Mouse (Mus musculus): ENCODE data around the gene Gm28230.

The Gm28230 gene

DNA sequence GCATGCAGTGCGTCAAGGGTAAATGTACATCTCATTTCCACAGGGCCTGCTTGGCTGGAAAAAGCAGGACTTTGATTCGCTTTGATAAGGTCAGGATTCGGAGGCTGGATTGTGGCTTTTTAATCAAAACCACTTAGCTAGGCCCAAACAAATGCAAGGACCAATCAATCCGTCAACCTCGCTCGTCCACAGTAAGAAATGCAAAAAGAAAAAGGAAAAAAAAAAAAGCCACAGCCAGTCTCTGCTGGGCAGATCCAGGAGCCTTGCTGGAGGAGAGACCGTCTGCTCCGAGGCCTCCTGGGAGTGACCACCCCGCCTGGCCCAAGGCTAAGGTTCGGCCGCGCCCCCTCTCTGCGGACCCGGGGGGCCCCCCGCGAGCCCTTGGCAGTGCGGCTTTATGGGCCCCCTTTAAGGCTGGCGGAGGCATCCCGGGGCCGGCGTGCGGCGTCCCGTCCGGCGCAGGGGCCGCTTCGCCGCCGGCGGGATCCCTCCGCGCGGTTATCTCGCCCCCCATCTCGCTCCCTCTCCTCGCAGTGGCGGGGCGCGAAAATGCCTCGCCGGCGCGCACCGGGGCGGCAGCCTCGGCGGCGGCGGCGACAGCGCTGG, 22.0 kb upstream of the Gm28230 start, which contains the start of gene Hoxd8:
TSS of gene Hoxd8 (plus strand) at position 223 of the 606 bp plus-strand sequence.
- no peak for DNase-seq (ENCODE audit: low spot score)

DNA sequence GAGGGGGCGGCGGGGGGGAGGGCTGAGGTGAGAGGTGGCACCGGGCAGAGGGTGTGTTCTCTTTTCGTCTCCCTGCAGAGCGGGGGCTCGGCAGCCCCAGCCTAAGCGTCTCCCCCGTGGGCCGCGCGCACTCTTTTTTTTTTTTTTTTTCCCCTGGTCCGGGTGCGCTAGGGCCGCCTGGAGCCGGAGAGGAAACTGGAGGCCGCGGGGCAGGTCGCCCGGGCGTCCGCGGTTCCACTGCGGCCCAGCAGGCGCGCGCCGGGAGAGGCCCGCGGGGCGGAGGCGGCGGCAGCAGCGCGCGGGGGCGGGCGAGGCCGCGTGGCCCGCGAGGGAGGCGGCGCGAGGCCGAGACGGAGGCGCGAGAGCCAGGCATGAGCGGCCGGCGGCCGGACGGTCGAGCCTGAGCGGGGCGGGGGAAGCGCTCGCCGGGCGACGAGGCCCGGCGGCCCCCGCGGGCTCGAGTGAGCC, 21.5 kb upstream of the Gm28230 start:
- DNase-seq (ENCODE audit: low spot score): no peak

DNA sequence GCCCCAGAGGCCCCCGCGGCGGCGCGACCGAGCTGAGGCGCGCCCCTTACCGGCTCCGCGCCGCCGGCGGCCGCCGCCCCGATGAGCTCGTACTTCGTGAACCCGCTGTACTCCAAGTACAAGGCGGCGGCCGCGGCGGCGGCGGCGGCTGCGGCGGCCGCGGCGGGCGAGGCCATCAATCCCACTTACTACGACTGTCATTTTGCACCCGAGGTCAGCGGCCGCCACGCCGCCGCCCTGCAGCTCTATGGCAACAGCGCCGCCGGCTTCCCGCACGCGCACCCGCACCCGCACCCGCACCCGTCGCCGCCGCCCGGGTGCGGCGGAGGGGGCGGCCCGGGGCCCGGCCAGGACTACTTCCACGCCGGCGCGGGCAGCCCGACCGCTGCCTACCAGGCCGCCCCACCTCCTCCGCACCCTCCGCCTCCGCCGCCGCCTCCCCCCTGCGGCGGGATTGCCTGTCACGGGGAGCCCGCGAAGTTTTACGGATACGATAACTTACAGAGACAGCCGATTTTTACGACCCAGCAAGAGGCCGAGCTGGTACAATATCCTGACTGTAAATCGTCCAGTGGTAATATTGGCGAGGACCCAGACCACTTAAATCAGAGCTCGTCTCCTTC, 20.9 kb upstream of the Gm28230 start:
- DNase-seq (ENCODE audit: low spot score): no peak

DNA sequence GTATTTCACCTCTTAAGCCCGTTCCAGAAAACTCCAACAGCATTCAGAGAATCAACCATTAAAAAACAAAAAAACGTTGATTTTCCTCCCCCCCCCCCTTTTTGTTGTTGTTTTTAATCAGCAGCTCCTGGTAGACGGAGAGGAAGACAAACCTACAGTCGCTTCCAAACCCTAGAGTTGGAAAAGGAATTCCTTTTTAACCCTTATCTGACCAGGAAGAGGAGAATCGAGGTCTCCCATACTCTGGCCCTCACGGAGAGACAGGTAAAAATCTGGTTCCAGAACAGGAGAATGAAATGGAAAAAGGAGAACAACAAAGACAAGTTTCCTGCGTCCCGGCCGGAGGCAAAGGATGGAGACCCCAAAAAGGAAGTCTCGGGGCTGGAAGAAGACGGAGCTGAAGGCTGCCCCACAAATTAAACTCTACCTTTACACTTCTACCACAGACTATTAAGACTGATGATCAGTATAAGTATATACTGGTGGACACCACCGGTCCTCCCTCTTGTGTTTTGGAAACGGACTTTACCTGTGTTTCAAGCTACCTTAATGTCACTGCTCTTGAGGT, 20.1 kb upstream of the Gm28230 start:
- DNase-seq (ENCODE audit: low spot score): no peak

DNA sequence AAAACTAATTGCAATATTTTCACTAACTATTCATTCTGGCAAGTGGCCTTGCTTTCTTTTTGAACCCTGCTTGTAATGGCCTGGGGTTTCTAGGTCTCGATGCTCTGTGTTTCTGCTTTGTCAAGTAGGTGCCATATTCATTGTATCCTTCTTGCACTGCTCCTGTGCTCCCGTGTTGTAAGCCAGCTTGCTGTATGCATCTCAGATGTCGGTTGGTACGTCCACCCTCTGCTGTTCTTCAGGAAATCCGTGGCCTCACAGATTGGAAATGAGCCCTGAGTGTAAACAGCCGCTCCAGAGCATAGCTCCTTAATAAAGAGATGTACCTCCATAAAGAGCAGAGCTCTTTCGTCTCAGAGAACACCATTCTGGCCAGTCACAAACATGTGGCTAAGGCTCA, 18.9 kb upstream of the Gm28230 start:
- DNase-seq (ENCODE audit: low spot score): no peak

DNA sequence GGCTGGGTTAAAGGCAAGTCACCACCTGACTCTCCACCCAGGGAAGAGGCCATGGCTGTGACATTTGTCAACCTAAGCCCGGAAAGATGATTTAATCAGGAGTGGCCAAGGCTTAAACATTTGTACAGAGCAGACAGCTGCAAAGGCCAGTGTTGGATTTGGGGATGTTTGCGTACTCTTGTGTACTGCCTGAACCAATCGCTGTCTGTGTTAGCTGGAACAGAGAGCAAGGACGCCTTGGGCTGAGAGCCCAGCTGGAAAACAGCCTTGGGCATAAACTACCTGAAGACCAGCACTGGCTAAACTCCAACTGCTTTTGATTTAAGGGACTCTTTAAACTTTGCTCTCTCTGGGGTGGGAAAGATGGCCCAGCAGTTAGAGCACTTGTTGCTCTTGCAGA, 17.9 kb upstream of the Gm28230 start:
- no peak for DNase-seq (ENCODE audit: low spot score)

DNA sequence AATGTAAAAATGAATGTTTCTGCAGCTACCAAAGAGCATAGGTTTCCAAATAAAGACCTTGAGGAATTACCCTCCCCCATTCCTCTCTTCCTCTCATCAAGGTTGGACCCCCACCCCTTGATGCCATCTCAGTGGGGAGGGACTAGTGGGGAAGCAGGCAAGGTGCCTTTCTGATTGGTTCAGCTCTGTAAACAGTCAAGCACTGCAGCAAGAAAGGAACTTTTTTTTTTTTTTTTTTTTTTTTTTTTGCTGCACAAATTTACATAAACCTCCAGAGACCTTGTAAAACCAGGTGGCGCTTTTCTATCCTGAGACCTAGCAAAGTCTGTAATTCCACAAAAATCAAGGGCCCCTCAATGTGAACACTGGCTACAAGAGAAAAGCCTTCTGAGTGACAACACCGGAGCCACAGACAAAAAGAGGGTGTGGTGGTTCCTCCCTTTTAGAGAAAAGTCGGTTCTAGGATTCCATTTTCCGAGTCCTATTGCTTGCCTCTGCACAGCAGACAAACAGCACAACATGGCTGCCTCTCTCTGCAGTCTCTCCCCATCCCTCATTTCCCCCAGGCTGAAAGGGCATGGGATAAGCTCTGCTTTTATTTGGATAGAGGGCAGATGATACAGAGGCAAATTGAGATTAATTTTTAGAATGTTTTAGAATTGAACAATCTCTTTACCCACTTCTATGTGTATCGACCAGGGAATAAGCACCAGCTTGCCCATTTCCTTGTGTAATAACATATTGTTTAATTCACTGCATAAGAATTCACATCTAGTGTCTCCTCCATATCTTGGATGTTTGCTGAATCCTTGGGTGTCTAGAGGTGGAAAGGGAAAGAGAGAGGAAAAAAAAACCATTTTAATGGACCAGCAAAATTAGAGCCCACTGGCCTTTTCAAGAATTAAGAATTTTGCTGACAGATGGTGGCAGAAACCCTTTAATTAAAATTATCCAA, 16.8 kb upstream of the Gm28230 start:
- no peak for DNase-seq (ENCODE audit: low spot score)

DNA sequence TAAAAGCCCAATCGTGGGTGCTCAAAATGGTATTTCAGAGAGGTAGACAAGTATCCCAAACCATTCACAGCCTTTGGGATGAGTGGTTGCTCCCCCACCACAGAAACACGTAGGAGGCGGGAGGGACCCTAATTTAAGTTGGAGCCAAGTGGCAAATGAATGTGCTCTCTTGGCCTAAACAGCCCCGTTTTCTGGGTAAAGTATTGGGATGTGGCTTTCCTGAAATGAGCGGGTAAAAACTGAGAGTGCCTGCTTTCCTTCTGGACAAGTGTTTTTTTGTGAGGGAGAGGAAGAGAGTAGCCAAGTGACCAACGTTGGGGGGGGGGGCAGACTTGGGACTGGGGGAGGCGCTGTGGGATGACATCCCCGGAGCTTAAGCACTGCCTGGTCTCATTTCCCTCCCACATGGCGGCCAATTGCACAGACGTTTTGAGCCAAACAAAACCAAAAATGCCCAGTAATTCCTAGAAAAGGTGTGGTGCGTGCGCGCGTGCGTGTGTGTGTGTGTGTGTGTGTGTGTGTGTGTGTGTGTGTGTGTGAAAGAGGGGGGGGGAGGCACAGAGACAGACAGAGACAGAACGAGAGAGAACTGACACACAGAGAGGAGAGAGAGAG, 15.5 kb upstream of the Gm28230 start:
- no peak for DNase-seq (ENCODE audit: low spot score)

DNA sequence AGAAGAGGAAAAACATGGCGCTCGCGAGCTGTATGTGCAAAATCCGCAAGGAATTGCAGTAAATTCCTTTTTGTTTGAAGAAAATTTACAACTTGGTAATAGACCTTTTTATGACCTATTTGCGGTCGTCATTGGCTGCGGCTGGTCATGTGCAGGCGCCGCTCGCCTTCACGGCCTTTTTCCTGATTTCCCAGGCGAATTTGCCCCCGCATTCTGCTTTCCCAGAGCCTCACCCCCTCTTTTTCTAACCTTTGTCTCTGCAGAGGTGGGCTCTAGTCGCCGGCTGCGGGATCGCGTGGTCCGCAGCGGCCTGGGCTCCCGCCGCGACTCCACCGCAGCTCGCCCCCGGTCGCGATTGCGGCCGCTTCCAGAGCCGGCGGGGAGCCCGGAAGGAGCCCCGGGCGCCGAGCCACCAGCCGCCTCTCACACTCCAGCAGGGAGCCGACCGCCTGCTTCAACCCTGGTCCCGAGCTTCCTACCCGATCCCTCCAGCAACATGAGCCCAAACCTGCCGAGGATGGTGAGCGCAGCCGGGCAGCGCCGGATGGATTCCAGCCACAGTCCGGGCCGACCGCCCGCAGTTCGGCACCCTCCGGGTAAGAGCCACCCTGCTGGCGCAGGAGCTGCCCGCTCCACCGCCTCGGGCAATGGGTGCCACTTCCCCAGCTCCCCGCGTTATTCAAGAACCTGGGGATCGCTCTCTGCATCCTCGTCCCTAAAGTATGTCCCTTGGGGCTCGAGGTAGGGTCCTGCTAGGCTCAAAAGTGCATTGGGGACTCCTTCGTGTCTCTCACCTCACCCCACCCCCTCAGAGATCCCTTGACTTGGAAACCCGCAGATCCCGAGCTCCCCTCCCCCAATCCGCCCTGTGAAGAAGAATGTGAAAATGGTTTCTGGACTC, 14.6 kb upstream of the Gm28230 start, which contains the start of the genes Hoxd3 and Hoxd4:
TSS of gene Hoxd3 (plus strand) at position 207 of the 901 bp plus-strand sequence.
TSS of gene Hoxd4 (plus strand) at position 209 of the 901 bp plus-strand sequence.
- no peak for DNase-seq (ENCODE audit: low spot score)

DNA sequence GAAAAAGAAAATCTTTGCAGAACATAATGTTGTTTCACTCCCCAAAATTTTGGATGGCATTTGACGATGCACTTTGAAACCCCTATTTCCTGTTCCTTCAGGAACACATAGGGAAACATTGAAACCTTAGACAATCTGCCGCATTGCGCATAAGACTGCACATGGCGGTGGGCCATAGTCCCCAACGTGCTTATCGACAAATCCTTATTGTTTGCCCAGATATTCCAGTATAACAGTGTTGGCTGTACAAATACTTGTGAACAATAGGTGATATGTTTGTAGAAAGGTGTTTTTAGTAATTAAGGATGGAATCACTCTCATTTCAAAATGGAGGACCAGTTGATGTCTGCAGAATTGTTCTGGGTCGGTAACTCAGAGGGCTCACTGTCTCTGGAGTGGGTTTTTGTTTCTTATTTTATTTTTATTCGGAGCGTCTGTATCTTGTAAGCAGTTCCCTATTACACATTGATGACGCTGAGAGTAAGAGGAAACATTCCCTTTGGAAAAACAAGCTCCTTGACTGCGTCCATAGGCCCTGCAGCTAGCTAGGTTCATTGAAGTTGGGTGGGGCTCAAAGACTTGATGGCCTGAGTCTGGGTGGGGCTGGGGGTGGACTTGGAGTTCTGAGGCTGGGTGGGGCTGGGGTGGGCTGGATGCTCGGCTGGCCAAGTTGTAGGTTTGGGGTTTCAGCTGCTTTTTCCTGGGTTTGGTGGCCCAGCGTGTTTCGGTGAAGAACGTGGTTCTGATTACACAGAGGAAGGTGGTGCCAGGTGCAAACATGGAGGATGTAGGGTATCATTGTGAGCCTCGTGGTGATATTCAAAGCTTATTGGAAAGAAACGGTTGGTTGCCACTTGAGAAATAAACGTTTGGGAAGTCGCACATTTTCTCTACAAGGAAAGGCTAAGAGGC, 13.0 kb upstream of the Gm28230 start:
- DNase-seq (ENCODE audit: low spot score): no peak

DNA sequence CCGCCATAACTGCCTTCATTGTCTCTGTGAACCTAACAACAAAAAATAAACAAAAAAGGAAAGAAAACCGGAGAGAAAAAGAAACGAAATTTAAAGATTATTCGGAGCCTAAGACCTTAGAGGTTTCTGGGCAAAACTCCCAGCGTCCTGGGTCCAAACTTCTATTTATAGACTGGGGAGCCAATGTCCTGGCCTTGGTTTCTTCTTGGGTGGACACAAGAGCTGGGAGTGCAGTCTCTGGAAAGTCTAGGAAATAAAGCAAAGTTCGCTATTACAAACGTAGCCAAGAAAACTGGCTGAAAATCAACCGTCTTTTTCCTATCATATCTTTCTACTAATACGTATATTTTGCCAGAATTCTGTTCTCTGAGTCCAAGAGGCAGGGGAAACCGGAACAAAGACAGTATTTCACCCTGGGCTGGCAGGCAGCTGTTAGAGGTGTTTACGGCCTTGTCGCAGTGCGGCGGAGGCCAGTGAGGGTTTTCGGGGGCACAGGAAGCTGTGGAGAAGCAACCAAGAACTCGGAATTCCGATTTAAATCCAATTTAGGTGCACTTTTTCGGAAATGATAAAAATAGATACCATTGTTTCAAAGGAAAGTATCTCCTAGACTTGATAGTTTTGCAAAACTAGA, 12.3 kb upstream of the Gm28230 start:
- no peak for DNase-seq (ENCODE audit: low spot score)

DNA sequence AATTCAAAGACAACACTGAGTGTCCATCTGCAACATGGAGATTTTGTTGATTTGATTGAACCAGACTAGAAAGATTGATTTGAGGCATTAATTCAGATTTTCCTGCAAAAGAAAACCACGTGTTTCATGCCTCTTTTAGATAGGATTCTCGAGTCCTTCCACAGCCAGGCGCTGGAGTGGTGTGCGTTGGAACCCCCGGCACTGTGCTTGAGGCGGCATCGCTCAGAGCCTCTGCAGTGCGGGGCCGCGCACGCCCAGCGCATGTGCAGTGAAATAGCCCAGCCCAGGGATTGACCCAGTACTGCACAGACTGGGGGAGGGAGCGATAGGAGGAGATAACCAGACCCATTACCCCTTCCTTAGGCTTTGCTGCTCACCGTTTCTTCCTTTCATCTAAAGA, 11.6 kb upstream of the Gm28230 start:
- DNase-seq (ENCODE audit: low spot score): no peak

DNA sequence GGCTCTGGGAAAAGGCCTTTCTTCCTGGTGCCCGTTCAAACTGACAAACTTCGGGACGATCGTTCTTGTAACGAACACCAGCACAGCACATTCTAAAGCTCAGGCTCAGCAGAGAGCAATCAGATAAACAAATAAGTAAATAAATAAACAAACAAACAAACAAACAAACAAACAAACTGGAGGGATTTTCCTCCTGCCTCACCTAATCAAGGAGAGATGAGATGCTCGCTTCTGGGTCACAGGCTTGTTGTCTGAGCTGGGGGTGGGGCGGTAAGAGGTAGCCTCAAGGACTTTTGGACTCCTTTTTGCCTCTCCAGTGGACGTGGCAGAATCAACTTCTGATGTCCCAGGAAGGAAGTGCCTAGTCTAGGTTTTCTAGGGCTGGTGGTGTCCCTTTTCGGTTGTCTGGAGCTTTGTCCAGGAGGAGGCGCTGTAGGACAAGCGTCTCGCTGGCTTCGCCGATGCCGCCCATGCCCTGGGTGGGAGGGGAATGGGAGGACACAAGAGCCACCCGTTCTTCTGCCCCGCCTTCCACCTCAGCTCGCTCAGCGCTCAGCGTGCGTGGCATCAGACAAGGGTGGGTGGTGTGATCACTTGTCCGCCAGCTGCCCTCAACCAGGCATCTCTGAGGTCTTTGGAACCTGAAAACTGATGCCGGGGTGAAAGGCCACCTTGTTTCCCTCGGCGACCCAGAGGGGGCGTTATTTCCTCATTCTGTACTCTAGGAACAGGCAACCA, 10.9 kb upstream of the Gm28230 start:
- DNase-seq (ENCODE audit: low spot score): peak; percentile 44

DNA sequence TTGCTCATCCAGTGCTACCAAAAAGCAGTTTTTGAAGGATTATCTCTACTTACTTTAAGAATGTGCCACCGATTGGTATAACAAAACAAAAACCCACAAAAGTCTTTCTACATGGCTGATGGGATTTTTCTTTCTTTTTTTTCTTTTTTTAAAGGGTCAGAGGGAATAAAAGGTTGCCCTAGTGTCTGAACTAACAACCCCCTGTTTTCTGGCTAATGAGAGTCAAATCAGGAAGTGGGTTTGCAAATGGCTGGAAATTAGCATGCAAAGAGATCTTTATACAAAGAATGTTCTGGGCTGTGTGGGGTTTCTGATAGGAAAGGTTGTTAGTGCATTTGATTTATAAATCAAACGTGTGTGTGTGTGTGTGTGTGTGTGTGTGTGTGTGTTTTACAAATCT, 6.1 kb upstream of the Gm28230 start:
- no peak for DNase-seq (ENCODE audit: low spot score)

DNA sequence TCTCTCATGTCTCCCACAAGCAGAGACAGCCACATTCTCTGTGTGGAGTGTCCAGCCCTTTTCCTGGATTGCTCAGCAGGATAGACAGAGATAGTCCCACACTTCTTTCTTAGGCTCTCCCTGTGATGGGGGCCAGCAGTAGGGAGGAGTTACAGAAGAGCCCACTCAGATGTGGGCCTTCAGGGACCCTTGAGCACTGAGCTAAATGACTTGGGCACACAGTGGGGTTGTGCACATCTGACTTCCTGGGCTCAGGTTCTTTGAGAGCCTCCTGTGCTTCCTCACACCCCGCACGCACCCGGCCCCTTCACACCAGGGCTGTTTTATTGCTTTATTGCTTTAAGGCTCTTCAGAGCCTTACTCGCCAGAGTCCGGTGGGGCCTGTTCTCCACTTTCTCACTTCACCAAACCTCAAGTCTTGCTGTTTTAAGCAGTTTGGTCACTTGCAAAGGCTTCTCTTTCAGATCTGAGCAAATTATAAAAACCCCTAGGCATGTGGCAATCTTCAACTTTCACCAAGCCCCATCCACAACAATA, 5.5 kb upstream of the Gm28230 start:
- DNase-seq (ENCODE audit: low spot score): no peak

DNA sequence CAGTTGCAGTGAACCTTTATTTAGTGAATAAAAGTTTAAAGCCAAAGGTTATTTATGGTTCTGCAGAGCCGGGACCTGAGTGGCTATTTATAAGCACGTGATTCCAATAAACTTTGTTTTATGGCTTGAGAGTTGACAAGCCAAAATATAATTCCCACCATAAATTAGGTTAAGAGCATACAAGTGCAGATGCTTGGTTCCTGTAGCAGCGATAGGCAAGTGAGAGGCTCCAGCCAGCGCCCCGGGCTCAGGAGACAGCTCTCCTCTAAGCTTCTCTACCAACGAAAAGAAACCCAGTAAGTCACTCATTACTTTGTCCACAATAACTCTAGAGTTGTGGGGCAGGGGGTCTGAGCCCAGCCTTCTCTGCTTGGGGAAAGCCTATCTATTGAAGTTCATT, 4.6 kb upstream of the Gm28230 start:
- no peak for DNase-seq (ENCODE audit: low spot score)

DNA sequence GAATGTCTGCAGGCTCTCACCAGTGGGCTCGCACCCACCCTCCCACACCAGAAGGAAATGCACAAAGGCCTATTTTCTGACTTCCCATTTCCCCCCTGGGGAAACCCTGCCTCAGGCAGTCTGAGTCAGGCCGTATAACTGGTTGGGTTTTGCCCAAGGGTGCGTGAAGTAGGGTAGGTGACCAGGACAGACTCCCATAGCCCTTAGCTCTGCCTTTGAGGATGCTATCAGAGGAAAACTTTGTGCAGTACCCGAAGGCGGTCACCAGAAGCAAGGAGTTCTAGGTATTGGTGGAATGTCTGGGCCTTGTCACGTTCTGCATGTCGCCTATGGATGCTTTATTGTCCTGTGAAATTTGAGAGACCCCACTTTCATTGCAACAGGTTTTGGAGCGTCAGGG, 3.6 kb upstream of the Gm28230 start:
- no peak for DNase-seq (ENCODE audit: low spot score)
